Comparison of ENCODE assay signal across 13 mouse cellular contexts in genomic region chr1:181866429-181867280, GRCm38 (mm10). TPM values are rescaled to one million over a fixed set of nuclear protein-coding genes. Genes with fewer than 3 reads are reported as not detected.
A peak's percentile ranks its signal among the peaks of the same experiment; 100 is the strongest.
DNase-seq lines count a peak whose midpoint lies in the region; ATAC-seq and TF ChIP-seq lines count a peak whose summit lies in the region.
"Had no signal": no experiment of that assay in that cellular context is flagged by ENCODE, and none has a peak within 500 bp of the region (broad histone marks: within the 10 kb centered on the region; RNA-seq: fewer than 3 reads in every experiment).

No protein-coding gene starts in this region.

- TF ChIP-seq POLR2A in ES-Bruce4 (IDR thresholded peaks at IDR 0.05; ENCODE audit: insufficient read depth, low read length): no peak

- DNase-seq in liver: no peak
- DNase-seq in kidney, postnatal 25 days: no peak
- DNase-seq in kidney, adult 11 months: no peak
- DNase-seq: cerebellum, adult 8-10 months; heart, postnatal 10 days; kidney, adult 2 months; right cerebral cortex, postnatal 4 days had no signal

- H3K4me1 ChIP-seq in liver, embryonic 15.5 days (replicated peaks): peaks cover 28% of the 10 kb centered on the region
- H3K4me1 ChIP-seq in ES-Bruce4 (ENCODE audit: control insufficient read depth, insufficient read depth, low read length): peaks cover 6% of the 10 kb centered on the region
- H3K4me1 ChIP-seq in stomach, embryonic 16.5 days (ENCODE audit: control insufficient read depth, insufficient read depth, low read length): peaks cover 11% of the 10 kb centered on the region

- no peak for ATAC-seq in liver, embryonic 15.5 days (ENCODE audit: insufficient read depth)
- ATAC-seq in hematopoietic stem cell, adult 5-6 weeks (replicated peaks in 1 of 2; ENCODE audit: insufficient read depth in 1 of 2, low FRiP score in 2 of 2, low TSS enrichment in 1 of 2, low read depth in 1 of 2, poor library complexity in 2 of 2, severe bottlenecking in 2 of 2): peak; percentile 39 to 47; a peak in 2 of 4 replicates
- ATAC-seq in stomach, embryonic 16.5 days (ENCODE audit: insufficient read depth, low FRiP score): no peak

- H3K4me2 ChIP-seq in liver, embryonic 15.5 days: no peak overlapping the region
- H3K4me2 ChIP-seq in stomach, embryonic 16.5 days (ENCODE audit: low read depth, low read length): no peak overlapping the region

- H3K36me3 ChIP-seq in liver, embryonic 15.5 days (replicated peaks): no peaks in the 10 kb centered on the region
- no peaks in the 10 kb centered on the region for H3K36me3 ChIP-seq in ES-Bruce4 (ENCODE audit: control insufficient read depth, insufficient read depth, low read length, poor library complexity, severe bottlenecking)
- no peaks in the 10 kb centered on the region for H3K36me3 ChIP-seq in stomach, embryonic 16.5 days (ENCODE audit: control insufficient read depth, insufficient read depth, low read length)

- H3K9me3 ChIP-seq in liver, embryonic 15.5 days (replicated peaks): no peaks in the 10 kb centered on the region
- peaks cover 6% of the 10 kb centered on the region for H3K9me3 ChIP-seq in ES-Bruce4 (replicated peaks; ENCODE audit: control insufficient read depth, insufficient read depth, low read length, poor library complexity, severe bottlenecking)
- H3K9me3 ChIP-seq in stomach, embryonic 16.5 days (replicated peaks; ENCODE audit: control insufficient read depth, low read length): no peaks in the 10 kb centered on the region

- H3K27ac ChIP-seq in liver, embryonic 15.5 days (replicated peaks): peak overlapping the region; percentile 41
- peak overlapping the region; percentile 74 for H3K27ac ChIP-seq in ES-Bruce4 (ENCODE audit: insufficient read depth, low read length)
- peak overlapping the region; percentile 78; the same call in 1 of the 2 replicates for H3K27ac ChIP-seq in stomach, embryonic 16.5 days (ENCODE audit: low read length)
- H3K27ac ChIP-seq: macrophage had no signal

- no peak for TF ChIP-seq CTCF in ES-Bruce4 (IDR thresholded peaks at IDR 0.05; ENCODE audit: low read depth, low read length)

- H3K9ac ChIP-seq in liver, embryonic 15.5 days: no peak overlapping the region
- no peak overlapping the region for H3K9ac ChIP-seq in ES-Bruce4 (ENCODE audit: low read depth, poor library complexity, severe bottlenecking)
- no peak overlapping the region for H3K9ac ChIP-seq in stomach, embryonic 16.5 days (ENCODE audit: low read length)

- TF ChIP-seq EP300 in ES-Bruce4 (IDR thresholded peaks at IDR 0.05; ENCODE audit: insufficient read depth, low read depth, low read length): no peak

- H3K4me3 ChIP-seq in liver, embryonic 15.5 days (replicated peaks): no peak overlapping the region
- H3K4me3 ChIP-seq in ES-Bruce4 (ENCODE audit: low read depth, low read length): no peak overlapping the region
- no peak overlapping the region for H3K4me3 ChIP-seq in stomach, embryonic 16.5 days (replicated peaks; ENCODE audit: low read length)

- peaks cover 11% of the 10 kb centered on the region; the same call in 1 of the 2 replicates for H3K27me3 ChIP-seq in liver, embryonic 15.5 days
- H3K27me3 ChIP-seq in ES-Bruce4 (ENCODE audit: control insufficient read depth, insufficient read depth, low read length, poor library complexity, severe bottlenecking): no peaks in the 10 kb centered on the region
- no peaks in the 10 kb centered on the region for H3K27me3 ChIP-seq in stomach, embryonic 16.5 days (ENCODE audit: control insufficient read depth, insufficient read depth, low read length)
- H3K27me3 ChIP-seq: CH12.LX had no signal

- 47% methylated on average over 6 of the region's 6 CpGs for WGBS in liver, embryonic 15.5 days (ENCODE audit: insufficient replicate concordance)
- WGBS in stomach, embryonic 16.5 days: 74% methylated on average over 6 of the region's 6 CpGs

RNA-seq across cellular contexts. Expression of gene Lbr, which starts 23.8 kb away (rescaled TPM):
- 250 and 253 TPM in 2 replicates for polyA plus RNA-seq in liver, embryonic 15.5 days (2015; fragmentation: Nextera tagmentation; extraction: Ambion mirVana)
- 335 and 343 TPM in 2 replicates for polyA plus RNA-seq in ES-Bruce4 (2011; ENCODE audit: insufficient read depth, insufficient read length, low read depth, missing spikeins)
- total RNA-seq in hematopoietic stem cell, adult 5-6 weeks (2017): 198 and 199 TPM in 2 replicates
- 127 TPM in 2 replicates for polyA plus RNA-seq in stomach, embryonic 16.5 days (2015; fragmentation: Nextera tagmentation; extraction: Ambion mirVana)

Comparison
In these comparisons a context has a peak if more than half of its experiments do, and no peak if none do; other contexts are left out.
1. ATAC-seq: peak in hematopoietic stem cell, adult 5-6 weeks (2 of 2); none in liver, embryonic 15.5 days (single experiment) and stomach, embryonic 16.5 days (single experiment).
2. Peak in every context shown above with its lines, with median percentiles within 50 percentile points of each other: H3K27ac ChIP-seq.